Mouse (Mus musculus): ENCODE measurements at regions not wholly inside any gene's neighbourhood (a gene's known extent, or its start where the extent isn't known, plus 50 kb on each side); places are given as distances from the start of the nearest gene placed in this dataset.
A peak's percentile ranks its signal among the peaks of the same experiment; 100 is the strongest.

DNA sequence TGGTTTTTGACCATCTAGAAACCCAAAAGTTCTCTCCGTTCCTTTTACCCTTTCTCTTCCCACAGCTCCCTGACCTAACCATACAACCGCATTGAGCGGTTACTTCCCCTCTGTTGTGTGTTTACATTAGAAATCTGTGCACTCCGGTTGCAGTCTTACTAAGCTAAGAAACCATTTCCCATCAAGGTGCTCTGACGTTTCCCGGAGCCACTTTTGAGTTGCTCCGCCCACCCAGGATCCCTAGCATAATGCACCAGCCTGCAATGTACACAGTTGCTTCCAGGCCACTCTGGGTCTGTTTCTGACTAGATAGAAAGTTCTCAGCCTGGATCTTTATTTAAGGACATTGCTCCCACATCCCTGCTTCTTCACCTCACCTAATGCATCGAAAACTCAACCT, 71.7 kb downstream of the Olfr267 start:
- H3K4me3 ChIP-seq: no peak overlapping the region
- no peaks in the 10 kb centered on the region for H3K36me3 ChIP-seq (ENCODE audit: control insufficient read depth, insufficient read depth)
- H3K4me2 ChIP-seq (ENCODE audit: low read depth): no peak overlapping the region
- H3K79me2 ChIP-seq (ENCODE audit: control insufficient read depth, insufficient read depth): no peaks in the 10 kb centered on the region
- TF ChIP-seq REST (IDR thresholded peaks at IDR 0.05; ENCODE audit: insufficient read depth, insufficient read length): no peak
- no peak for TF ChIP-seq MYOD1 (IDR thresholded peaks at IDR 0.05; ENCODE audit: control insufficient read depth in 1 of 3, insufficient read length in 2 of 3, low read depth in 2 of 3)
- TF ChIP-seq USF1 (IDR thresholded peaks at IDR 0.05; ENCODE audit: low read depth): no peak
- no peak for TF ChIP-seq E2F4 (IDR thresholded peaks at IDR 0.05; ENCODE audit: insufficient read depth)
- no peak for TF ChIP-seq TCF3 (IDR thresholded peaks at IDR 0.05; ENCODE audit: insufficient read length, low read depth)
- TF ChIP-seq MYOG (IDR thresholded peaks at IDR 0.05; ENCODE audit: control insufficient read depth in 1 of 3, insufficient read depth in 1 of 3, insufficient read length in 2 of 3, low read depth in 2 of 3): no peak
- no peak for TF ChIP-seq POLR2A (IDR thresholded peaks at IDR 0.05; ENCODE audit: insufficient read length, low read depth)
- TF ChIP-seq CEBPB (IDR thresholded peaks at IDR 0.05; ENCODE audit: insufficient read depth, poor library complexity, severe bottlenecking): no peak
- TF ChIP-seq MAX (IDR thresholded peaks at IDR 0.05; ENCODE audit: low read depth): no peak
- no peak for TF ChIP-seq TCF12 (IDR thresholded peaks at IDR 0.05; ENCODE audit: insufficient read depth, poor library complexity, severe bottlenecking)
- TF ChIP-seq POLR2AphosphoS2 (IDR thresholded peaks at IDR 0.05; ENCODE audit: insufficient read length, low read depth): no peak
- no peak for TF ChIP-seq SRF (IDR thresholded peaks at IDR 0.05; ENCODE audit: control insufficient read depth, insufficient read length, low read depth)
- H3ac ChIP-seq (ENCODE audit: control insufficient read depth, insufficient read length): no peak overlapping the region
- H3K27me3 ChIP-seq (ENCODE audit: control insufficient read depth, insufficient read depth, insufficient read length): no peaks in the 10 kb centered on the region

- Histone ChIP-seq H3K27me3 (ENCODE audit: control insufficient read depth, insufficient read depth, insufficient read length) (no peaks in the 10 kb centered on the region), H3K4me3 (no peak overlapping the region), H3K4me2 (ENCODE audit: low read depth) (peak overlapping the region; percentile 53), H3K79me2 (ENCODE audit: control insufficient read depth, insufficient read depth) (no peaks in the 10 kb centered on the region), H3K36me3 (ENCODE audit: control insufficient read depth, insufficient read depth) (no peaks in the 10 kb centered on the region), H3ac (ENCODE audit: control insufficient read depth, insufficient read length) (no peak overlapping the region)
- no peak for TF ChIP-seq E2F4 (IDR thresholded peaks at IDR 0.05; ENCODE audit: insufficient read depth)
- peak; percentile 70 for TF ChIP-seq TCF3 (IDR thresholded peaks at IDR 0.05; ENCODE audit: insufficient read length, low read depth)
- no peak for TF ChIP-seq CEBPB (IDR thresholded peaks at IDR 0.05; ENCODE audit: insufficient read depth, poor library complexity, severe bottlenecking)
- no peak for TF ChIP-seq REST (IDR thresholded peaks at IDR 0.05; ENCODE audit: insufficient read depth, insufficient read length)
- no peak for TF ChIP-seq POLR2A (IDR thresholded peaks at IDR 0.05; ENCODE audit: insufficient read length, low read depth)
- TF ChIP-seq TCF12 (IDR thresholded peaks at IDR 0.05; ENCODE audit: insufficient read depth, poor library complexity, severe bottlenecking): peak; percentile 6
- no peak for TF ChIP-seq SRF (IDR thresholded peaks at IDR 0.05; ENCODE audit: control insufficient read depth, insufficient read length, low read depth)
- TF ChIP-seq POLR2AphosphoS2 (IDR thresholded peaks at IDR 0.05; ENCODE audit: insufficient read length, low read depth): no peak
- no peak for TF ChIP-seq USF1 (IDR thresholded peaks at IDR 0.05; ENCODE audit: low read depth)
- no peak for TF ChIP-seq MAX (IDR thresholded peaks at IDR 0.05; ENCODE audit: low read depth)
- peak; percentile 78 to 95 (median 84) for TF ChIP-seq MYOG (IDR thresholded peaks at IDR 0.05; ENCODE audit: control insufficient read depth in 1 of 3, insufficient read depth in 1 of 3, insufficient read length in 2 of 3, low read depth in 2 of 3)
- peak in 2 of 3 experiments; percentile 49 to 86 for TF ChIP-seq MYOD1 (IDR thresholded peaks at IDR 0.05; ENCODE audit: control insufficient read depth in 1 of 3, insufficient read length in 2 of 3, low read depth in 2 of 3)
Measured at GRCm38 (mm10) chr4:58714221-58714620, 73.3 kb downstream of the Olfr267 start.

- Histone ChIP-seq H3K4me3 (no peak overlapping the region), H3K79me2 (ENCODE audit: control insufficient read depth, insufficient read depth) (no peaks in the 10 kb centered on the region), H3ac (ENCODE audit: control insufficient read depth, insufficient read length) (no peak overlapping the region), H3K27me3 (ENCODE audit: control insufficient read depth, insufficient read depth, insufficient read length) (no peaks in the 10 kb centered on the region), H3K4me2 (ENCODE audit: low read depth) (no peak overlapping the region), H3K36me3 (ENCODE audit: control insufficient read depth, insufficient read depth) (no peaks in the 10 kb centered on the region)
- TF ChIP-seq TCF3 (IDR thresholded peaks at IDR 0.05; ENCODE audit: insufficient read length, low read depth): no peak
Measured at GRCm38 (mm10) chr4:58712875-58713274, 74.6 kb downstream of the Olfr267 start.

GRCm38 (mm10) chr4:58712166-58712565, 75.3 kb downstream of the Olfr267 start:
- no peak overlapping the region for H3K4me3 ChIP-seq
- no peaks in the 10 kb centered on the region for H3K27me3 ChIP-seq (ENCODE audit: control insufficient read depth, insufficient read depth, insufficient read length)
- H3K4me2 ChIP-seq (ENCODE audit: low read depth): no peak overlapping the region
- H3ac ChIP-seq (ENCODE audit: control insufficient read depth, insufficient read length): no peak overlapping the region
- H3K36me3 ChIP-seq (ENCODE audit: control insufficient read depth, insufficient read depth): no peaks in the 10 kb centered on the region
- no peaks in the 10 kb centered on the region for H3K79me2 ChIP-seq (ENCODE audit: control insufficient read depth, insufficient read depth)
- TF ChIP-seq MYOG (IDR thresholded peaks at IDR 0.05; ENCODE audit: control insufficient read depth in 1 of 3, insufficient read depth in 1 of 3, insufficient read length in 2 of 3, low read depth in 2 of 3): peak in 1 of 3 experiments; percentile 22
- no peak for TF ChIP-seq SRF (IDR thresholded peaks at IDR 0.05; ENCODE audit: control insufficient read depth, insufficient read length, low read depth)

DNA sequence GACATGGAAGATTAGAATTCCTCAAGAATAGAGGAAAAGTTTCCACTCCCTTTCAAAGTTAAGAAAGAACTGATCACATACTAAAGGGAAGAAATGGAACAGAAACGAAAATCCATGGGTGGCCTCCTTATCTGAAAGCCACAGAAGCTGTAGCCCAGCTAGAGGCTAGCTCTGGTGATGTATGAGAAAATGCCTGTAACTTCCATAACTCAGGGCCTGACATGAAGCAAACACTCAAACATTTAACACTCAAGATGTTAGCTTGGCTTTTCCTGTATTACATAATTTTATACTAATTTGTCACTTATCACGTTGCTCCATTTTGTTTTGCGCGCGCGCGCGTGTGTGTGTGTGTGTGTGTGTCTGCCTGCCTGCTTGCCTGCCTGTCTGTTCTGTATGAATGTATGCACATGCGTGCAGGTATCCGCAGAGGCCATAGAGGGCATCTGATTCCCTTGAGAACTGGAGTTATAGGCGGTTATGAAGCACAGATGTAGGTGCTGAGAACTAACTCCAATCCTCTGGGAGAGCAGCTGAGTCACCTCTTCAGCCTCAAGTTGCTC, 88.2 kb downstream of the Olfr267 start:
- no peaks in the 10 kb centered on the region for H3K27me3 ChIP-seq (ENCODE audit: control insufficient read depth, insufficient read depth, insufficient read length)
- no peak for TF ChIP-seq MAX (IDR thresholded peaks at IDR 0.05; ENCODE audit: low read depth)
- TF ChIP-seq POLR2A (IDR thresholded peaks at IDR 0.05; ENCODE audit: insufficient read length, low read depth): no peak
- TF ChIP-seq MYOG (IDR thresholded peaks at IDR 0.05; ENCODE audit: control insufficient read depth in 1 of 3, insufficient read depth in 1 of 3, insufficient read length in 2 of 3, low read depth in 2 of 3): no peak
- no peak for TF ChIP-seq MYOD1 (IDR thresholded peaks at IDR 0.05; ENCODE audit: control insufficient read depth in 1 of 3, insufficient read length in 2 of 3, low read depth in 2 of 3)
- TF ChIP-seq E2F4 (IDR thresholded peaks at IDR 0.05; ENCODE audit: insufficient read depth): no peak
- no peak for TF ChIP-seq REST (IDR thresholded peaks at IDR 0.05; ENCODE audit: insufficient read depth, insufficient read length)
- H3K4me3 ChIP-seq: no peak overlapping the region

More for the DNA sequence above, 88.2 kb downstream of the Olfr267 start:
- H3K36me3 ChIP-seq (ENCODE audit: control insufficient read depth, insufficient read depth): no peaks in the 10 kb centered on the region
- no peak overlapping the region for H3K4me2 ChIP-seq (ENCODE audit: low read depth)
- H3ac ChIP-seq (ENCODE audit: control insufficient read depth, insufficient read length): no peak overlapping the region
- H3K79me2 ChIP-seq (ENCODE audit: control insufficient read depth, insufficient read depth): no peaks in the 10 kb centered on the region
